Mouse (Mus musculus) right cerebral cortex, postnatal 36 days (tissue): ENCODE measurements at regions not wholly inside any gene's neighbourhood (a gene's known extent, or its start where the extent isn't known, plus 50 kb on each side); places are given as distances from the start of the nearest gene placed in this dataset.
A peak's percentile ranks its signal among the peaks of the same experiment; 100 is the strongest.

Source experiments
- DNase-seq, 2 experiments: peaks; one replicate each; pipeline ENCODE4 v3.0.0; 2022; ENCODE audit warnings: low spot score in 2 of 2, mixed read lengths in 1 of 2

DNA sequence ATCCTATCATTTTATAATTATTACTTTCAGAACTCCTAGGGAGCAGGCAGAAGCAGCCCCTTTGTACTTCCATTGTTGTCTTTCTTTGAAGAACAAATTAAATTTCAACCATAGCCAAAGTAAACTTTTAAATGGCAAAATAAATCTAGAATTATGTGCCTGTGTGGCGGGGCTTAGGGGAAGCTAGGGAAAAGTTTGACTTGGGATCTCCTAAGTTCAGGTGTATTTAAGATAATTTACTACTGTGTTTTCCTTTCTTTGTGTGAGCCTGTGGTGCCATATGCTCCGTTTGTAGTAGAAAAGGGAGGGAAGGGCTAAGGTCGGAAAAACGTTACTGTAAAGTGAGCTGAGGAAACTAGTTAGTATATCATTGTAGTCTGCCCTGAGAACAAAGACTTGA lies 1062.5 kb upstream of the Zeb2 start:
- no peak for DNase-seq

DNA sequence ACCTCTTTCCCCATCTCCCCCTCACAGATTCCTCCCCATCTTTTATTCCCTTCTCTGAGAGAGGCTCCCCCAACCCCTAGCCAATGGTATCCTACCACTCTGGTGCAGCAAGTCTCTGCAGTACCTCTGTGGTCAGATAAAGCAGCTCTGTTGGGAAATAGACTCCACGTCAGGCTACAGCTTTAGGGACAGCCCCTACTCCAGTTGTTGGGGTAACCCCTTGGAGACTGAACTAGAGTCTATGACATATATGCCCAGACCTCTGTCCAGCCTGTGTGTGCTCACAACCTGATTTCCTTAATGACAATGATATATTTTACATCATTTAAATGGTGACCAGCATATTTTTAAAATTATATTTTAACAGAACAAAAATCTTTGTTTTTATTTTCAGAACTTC lies 1051.3 kb upstream of the Zeb2 start:
- DNase-seq, result no peak

DNA sequence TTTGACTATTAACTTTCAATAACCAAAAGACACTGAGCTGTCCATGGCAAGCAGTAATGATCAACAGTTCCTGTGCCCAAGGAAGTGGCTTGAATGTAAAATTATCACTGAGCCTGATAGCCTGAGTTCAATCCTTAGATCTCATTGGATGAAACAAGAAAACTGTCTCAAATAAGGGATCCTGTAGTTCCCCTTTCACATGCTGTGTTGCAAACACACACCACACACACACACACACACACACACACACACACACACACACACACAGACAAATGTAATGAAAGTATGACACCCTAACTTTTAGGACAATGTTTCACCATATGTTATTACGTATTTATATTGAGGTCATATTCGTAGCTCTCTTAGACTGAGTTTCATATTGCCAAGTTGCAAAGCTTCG lies 1032.7 kb upstream of the Zeb2 start:
- DNase-seq, result no peak

DNA sequence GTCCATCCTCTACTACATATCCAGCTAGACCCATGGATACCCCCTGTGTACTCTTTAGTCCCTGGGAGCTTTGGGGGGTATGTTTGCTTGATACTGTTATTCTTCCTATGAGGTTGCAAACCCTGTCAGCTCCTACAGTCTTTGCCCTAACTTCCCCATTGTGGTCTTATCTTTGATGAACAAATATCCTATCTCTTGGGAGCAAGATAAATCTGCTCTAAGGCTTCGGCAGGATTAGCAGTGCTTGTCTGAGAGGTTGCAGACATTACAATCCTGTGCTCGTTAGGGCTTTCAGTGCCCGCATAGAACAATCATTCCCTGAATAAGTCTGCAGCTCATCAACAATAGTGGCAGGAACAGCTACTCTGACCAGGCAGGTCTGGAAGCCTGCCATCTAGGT lies 1002.7 kb upstream of the Zeb2 start:
- no peak for DNase-seq

DNA sequence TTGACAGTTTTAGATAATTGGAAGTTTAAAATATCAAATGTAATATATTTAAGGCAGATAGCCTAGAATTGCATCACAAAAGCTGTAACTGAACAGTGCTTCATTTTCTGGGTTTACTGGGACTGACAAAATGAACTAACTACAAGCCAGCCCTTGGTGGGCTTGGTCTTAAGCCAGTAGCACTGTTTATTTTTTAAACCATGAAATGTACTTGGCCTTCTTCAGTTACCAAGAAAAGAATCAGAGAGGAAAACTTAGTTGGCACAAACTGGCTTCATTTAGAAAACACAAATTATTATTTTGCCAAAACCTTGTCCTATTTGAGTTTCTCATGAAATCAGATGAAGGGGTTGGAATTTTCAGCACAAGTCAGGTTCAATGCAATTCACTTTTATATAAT lies 989.8 kb upstream of the Zeb2 start:
- no peak for DNase-seq

DNA sequence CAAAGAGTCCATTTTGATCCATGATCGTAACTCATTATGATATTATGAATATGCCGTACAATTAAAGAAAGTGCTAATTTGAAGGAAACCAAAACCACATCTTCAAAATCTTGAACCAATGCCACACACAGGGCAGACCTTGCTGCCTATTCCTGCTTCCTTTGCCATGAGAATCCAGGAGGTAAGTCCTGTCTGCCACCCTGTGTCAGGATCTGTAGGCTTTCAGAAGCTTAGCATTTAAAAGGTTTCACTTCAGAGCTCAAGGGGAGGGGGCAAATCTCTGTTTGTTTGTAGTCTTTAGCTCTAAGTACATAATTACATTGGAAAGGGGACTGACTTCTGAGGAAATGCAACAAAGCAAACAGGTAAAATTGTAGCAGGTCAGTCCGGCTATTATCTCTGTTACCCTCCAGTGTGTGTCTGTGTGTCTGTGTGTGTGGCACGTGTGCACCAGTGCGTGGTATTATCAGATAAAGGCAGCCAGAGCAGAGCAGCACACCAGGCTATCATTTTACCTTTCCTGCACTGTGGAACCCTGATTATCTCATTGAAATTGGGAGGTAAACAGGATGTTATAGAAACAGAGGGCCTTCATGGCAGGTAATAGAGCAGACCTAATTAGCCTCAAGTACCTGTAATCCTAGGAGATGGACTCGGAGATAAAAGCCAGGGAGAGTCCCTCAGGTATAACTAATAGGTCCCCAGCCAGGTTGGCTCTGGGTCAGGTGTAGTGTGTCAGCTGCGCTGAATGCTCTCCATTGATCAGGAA lies 948.0 kb upstream of the Zeb2 start:
- DNase-seq, result no peak

DNA sequence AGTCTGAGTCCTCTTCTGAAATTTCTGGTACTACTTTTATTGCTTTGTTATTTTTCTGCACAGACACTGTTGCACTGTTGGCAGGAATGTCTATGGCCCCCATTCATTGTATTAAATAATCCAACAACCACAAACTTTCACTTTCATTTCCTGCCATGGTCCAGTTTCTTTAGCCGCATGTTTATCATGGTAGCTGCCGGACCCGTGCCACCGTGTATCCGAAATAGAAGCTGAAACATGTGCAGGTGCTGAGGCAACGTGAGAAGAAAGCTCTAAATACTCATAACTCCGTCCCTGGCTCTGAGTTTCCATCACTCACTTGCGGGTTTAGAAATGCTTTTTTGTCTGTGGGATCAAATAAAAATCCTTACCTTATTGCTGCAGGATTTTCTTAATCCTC lies 938.5 kb upstream of the Zeb2 start:
- DNase-seq, result no peak

DNA sequence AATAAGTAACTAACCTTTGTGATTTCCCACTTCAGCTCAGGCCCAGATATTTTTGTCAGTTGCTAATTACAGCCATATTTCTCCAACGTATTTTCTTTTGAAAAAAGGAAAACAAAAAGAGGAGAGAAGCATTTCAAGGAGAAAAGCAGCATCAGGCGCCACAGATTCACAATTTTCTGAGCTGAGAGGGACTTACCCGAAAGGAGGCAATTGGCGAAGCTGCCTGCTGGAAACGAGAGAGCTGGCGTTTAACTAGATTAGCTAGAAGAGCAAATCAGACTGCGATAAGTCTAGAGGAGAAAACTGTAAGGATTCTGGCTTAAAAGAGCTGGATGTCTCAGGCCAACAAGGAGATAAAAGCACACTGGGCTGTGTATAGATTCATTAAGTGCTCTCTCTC lies 937.7 kb upstream of the Zeb2 start:
- no peak for DNase-seq

DNA sequence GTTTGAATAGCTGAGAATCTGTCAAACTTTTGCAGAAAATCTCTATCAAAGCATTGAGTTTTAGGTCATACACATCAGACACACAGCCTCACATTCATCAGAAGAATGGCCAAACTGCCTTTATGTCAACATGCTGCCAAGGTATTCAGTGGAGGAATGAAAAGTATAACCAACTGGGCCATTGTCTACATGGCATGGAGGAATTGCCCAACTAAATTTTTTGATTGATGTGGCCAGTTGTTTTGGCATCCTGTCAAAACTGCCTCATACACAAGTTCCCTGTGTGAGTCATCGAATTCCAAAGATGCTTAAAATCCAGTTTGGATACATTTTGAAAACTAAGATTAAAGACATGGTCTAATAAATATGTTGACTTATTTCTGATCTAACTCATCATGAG lies 904.7 kb upstream of the Zeb2 start:
- DNase-seq, result no peak

DNA sequence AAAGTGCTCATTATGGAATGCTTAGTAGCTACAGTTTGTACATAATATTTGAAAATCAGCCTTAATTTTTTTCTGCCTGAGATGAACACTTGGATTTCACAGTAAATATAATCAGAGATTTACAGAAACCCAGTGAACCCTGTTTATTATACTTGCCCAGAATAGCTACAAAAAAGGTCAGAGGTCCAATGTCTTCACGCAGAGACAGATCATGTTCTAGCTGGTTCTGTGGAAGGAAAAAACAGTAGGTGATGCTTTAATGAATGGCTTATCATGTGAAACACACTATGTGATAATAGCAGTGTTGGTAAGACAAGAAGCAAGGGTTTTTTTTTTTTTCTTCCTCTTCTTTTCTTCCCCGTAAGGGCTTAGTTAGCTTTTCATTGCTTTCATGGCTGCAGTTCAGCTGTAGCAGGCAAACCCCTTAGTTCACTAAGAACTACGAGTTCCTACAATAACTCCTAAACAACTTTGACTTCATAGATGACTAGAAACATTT lies 896.6 kb upstream of the Zeb2 start:
- DNase-seq, result no peak

DNA sequence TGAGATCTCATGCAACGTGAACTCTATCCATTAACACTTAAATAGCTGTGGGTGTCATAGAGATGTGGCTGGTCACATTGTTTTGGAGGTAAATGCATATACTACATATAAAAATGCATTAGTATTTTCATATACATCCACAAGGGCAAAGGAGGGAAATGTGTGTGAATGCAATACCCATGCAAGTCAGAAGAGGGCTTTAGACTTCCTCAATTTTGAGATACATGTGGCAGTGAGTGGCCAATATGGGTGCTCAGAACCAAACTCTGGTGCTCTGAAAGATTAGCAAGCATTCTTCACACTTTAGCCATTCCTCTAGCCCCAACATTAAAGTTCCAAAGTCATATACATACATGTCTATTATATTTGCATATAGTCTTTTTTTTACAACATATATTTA lies 895.5 kb upstream of the Zeb2 start:
- no peak for DNase-seq

DNA sequence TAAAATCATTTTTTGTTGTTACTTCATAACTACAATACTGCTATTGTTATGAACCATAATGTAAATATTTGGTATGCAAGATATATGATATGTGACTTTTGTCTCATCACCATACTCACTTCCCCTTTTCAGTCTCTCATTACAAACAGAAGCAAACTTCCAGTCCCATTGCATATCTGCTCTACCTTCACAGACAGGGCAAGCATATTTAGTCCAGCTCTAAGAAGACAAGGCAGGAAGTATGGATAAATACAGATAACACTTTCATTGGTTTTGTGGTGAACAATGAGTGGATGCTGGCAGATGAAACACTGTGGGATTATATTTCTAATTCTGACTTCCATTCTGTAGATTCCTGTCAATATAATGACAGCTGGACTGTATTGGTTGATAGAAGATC lies 858.0 kb upstream of the Zeb2 start:
- no peak for DNase-seq

DNA sequence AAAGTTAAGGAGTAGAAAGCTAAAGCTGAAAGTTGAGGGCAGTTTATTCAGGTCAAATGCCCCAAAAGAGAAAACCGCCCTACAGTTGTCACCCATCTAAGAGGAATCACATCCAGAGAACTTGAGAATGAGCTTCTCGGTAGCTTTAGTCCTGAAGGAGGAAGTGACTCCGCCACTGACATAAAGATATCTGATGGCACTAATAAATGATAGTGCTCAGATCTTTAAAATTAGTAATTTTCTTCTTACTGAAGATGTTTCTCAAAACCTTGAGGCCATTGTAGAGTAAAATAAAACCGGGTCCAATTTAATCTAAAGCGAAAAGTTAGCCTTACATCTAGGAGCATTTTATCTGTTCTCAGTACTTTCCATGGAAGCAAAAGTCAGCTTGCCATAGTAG lies 851.4 kb upstream of the Zeb2 start:
- no peak for DNase-seq

DNA sequence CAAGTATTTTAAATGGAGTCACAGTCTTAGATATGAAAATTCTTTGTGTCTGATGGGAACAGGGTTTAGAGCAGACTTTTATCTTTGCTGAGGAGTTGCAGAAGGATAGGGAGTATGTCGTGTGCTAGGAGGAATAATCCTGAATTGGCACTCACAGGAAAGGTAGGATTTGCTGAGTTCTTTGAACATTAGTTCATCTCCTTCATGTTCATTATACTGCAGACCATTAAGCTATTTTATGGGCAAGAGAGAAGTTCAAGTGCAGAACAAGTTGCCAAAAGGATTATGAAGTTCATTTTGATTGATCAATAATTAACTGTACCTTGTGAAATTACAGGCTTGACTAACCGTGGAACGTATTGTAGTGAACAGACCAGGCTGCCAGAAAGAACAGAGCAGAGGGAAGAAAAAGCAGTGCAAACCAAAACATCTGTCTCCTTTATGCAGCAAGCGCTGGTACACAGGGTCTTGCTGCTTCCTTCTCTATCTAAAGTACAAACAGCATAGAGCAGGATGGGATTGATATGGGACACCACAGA lies 839.7 kb upstream of the Zeb2 start:
- no peak for DNase-seq

DNA sequence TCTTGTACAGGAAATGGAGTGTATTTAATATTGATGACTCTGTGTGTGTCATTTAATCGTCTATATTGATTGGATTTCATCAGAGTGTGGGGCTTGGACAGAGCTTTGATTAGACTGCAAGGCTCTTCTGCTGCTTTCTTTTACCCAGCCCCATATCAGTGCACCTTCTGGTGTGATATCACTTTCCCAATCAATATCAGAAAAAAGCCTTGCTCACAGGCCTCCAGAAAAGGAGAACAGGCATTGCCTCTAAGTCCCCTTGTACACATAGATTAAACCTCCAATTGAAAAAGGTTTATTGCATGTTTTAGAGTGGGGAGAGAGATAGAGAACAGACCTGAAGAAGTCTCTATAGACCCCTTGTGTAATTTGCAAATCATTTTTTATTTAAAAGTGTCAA lies 831.6 kb upstream of the Zeb2 start:
- no peak for DNase-seq

DNA sequence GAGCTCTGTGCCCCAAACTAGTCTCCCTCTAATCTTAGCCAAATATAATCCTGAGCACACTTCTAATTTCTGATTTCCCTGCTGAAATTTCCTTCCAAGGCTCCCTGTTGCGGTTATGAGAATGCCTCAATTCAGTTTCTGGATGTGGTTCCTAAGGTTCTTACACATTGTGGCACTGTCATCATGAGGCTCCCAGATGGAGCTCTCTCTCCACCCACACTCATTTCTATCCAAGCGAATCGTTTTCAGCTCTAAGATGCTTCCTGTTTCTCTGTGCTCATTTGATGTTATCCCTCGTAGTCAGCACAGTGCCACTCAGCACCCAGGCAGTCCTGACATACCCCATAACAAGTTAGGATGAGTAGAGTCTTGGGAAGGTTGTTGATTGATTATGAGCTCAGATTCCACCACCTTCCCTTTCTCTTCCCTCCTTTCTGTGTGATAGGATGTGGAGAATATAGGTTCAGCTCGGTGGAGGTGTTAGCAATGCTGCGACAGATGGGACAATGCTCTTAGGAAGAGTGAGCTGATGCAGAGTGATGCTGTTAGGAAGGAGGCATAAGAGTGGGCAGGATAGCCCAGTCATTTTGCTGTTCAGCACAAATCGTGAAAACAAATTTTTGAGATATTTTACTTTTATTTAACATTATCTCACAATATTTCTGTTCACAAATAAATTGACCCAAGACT lies 808.7 kb upstream of the Zeb2 start:
- peak in 1 of 2 experiments; percentile 14 for DNase-seq

DNA sequence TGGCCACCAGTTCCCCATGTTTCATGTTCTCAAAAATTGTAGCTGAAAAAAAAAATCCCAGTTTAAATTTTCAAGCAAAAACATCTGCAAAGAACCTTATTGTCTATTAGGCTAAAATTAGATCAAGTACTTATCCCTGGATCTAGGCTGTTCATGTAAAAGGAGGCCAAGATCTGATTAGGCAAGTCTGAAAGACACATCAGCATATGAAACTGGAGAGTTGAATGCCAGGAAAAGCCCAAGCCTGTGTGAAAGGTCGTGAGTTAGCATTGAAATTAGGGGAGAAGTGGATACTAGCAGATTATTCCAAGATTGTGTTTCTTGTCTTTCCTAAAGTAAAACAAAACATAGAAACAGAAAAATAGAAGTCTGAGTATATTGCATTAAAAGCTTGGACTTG lies 791.7 kb upstream of the Zeb2 start:
- DNase-seq, result no peak

DNA sequence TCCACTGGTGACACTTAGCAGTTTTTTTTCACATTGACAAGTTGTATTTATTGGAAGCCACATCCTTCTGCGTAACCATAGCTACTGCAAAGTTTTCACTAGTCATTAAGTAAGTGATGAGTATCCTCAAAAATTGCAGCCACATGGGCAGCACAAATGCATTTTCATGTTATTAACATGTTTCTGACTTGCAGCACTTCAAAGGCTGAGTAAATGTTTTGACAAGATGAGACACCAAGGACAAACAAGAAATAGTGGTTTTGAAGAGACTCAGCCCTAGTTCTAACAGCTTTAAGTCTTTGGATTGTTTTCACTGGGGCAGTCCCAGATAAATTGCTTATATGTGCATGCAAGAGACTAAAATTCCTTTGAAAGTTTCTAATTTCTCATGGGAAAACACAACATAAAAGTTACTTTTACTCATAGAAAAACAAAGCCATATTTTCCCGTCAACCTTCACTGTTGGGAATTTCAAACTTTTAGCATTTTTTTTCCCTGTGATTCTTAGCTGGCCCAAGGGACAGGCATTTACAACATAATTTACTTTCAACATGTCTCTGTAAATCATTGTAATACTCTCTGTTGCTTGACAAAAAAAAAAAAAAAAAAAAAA lies 787.5 kb upstream of the Zeb2 start:
- no peak for DNase-seq

DNA sequence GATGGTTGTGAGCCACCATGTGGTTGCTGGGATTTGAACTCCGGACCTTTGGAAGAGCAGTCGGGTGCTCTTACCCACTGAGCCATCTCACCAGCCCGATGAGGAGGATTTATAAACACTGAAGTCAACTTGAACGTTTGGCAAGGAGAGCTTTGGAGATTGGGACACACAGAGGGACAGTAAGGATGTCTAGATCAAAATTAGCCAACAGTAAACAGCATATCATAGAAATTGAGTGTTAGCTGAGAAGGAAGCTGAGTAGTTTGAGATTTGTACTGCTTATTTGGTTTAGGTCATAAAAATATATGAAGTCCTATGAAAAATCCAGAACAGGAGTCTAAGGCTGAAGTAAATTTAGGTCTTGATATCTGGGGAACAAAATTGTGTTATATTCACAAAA lies 786.9 kb upstream of the Zeb2 start:
- no peak for DNase-seq

DNA sequence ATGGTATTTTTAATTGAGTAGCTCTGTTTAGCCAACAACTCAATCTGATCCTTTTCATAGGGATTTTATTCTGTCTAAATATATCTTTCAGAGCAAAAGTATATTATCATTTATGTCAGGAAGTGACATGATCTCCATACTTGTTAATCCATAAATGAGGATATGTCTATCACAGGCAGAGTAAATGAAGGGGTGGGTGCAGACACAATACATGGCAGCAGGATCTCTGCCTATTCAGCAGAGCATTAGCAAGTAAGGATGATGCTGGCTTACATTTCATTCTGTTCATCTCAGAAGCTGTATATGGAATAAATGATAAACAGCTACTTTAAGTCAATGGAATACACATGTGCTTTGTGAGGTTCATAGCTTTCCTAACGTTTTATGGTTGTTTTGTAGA lies 786.2 kb upstream of the Zeb2 start:
- no peak for DNase-seq

DNA sequence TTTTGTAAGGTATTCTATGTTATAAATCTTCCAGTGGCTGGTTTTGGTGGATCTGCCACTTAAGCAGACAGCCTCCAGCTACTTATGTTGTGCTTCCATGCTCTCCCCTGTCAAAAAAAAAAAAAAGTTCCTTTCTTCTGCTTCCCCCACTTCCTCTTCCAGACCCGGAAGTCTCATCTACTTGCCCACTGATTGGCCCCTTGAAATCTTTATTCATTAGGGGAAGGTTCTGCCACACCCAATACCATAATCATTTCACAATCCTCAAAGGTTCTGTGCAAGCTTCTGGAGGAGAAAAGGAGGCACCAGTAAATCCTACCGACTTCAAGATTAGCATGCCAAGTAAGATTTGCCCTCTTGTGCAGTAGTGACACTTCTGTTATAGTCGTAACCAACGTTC lies 784.7 kb upstream of the Zeb2 start:
- no peak for DNase-seq

DNA sequence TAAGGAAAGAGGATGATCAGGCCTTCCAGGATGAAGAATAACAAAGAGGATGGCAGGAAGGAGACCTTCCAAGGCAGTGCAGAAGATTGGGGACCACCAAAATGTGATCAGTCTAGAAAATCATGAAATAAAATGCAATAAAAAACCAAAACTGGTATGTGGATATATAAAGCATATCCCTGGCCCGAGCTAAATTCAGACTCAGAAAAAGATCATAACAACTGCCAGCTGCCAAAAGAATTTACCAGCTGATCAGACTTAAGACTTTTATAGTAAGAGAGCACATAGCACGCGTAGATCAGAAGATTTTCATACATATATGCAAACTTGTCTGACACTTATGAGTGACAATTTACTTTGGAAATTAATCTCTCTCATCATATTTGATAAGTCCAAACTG lies 767.5 kb upstream of the Zeb2 start:
- DNase-seq, result no peak

DNA sequence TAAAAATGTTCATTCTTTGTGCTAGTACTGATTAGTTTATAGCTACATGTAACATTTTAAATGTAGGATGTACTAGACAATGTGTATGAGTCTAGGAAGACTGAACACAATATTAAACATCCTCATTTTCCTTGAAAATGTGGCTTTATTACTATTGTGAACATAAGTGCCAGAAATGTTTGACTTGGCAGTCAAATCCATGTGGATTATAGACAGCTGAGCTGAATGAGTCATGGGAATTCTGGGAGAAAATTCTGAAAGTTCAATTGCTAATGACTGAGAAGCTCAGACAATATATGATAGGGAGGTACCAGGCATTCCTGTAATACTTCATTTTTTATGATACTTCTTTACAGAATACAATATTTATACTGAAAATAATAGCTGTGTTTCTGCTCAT lies 761.5 kb upstream of the Zeb2 start:
- no peak for DNase-seq
